Mouse (Mus musculus) lung, adult 2 months (tissue): Measurements from ENCODE around the gene Tnik. TPM values are rescaled to one million over a fixed set of nuclear protein-coding genes. Genes with fewer than 3 reads are reported as not detected.

Source experiments
- DNase-seq: peaks from one replicate; pipeline ENCODE4 v3.0.0; 2022
- H3K4me1 ChIP-seq: fragments of 200-500 bp; 2 replicates; pipeline ENCODE4 v1.6.1; 2011; ENCODE audit warnings: low read length; ENCODE audit not compliant: control insufficient read depth, insufficient read depth
- H3K4me3 ChIP-seq: fragments of 200-500 bp; replicated peaks from 2 replicates; pipeline ENCODE3; 2011; ENCODE audit warnings: low read depth, mild to moderate bottlenecking, control low read depth, low read length; ENCODE audit errors: extremely low read depth
- CTCF ChIP-seq: fragments of 200-500 bp; IDR thresholded peaks from 2 replicates; pipeline ENCODE4 v1.5.1; 2011; ENCODE audit warnings: mild to moderate bottlenecking, low read length, control low read depth; ENCODE audit not compliant: insufficient read depth
- POLR2A ChIP-seq: fragments of 200-500 bp; IDR thresholded peaks from 2 replicates; pipeline ENCODE4 v1.6.1; 2011; ENCODE audit warnings: low read depth, mild to moderate bottlenecking, control low read depth, low read length, borderline replicate concordance; ENCODE audit errors: extremely low read depth
- WGBS: fragments of 180-500 bp; shearing (Covaris S2); methylation state at CpG from one replicate; pipeline ENCODE4 v1.1.7; 2018; 5-methylcytosine and 5-hydroxymethylcytosine counted together
- polyA plus RNA-seq: library from polyadenylated mRNA; depleted of rRNA; stranded (reverse); fragments of >200 nt; gene quantifications from 2 replicates; pipeline ENCODE4 v1.2.3, GENCODE M21; 2012

Gene Tnik
- polyA plus RNA-seq, 1 experiment: 11.8 TPM

DNA sequence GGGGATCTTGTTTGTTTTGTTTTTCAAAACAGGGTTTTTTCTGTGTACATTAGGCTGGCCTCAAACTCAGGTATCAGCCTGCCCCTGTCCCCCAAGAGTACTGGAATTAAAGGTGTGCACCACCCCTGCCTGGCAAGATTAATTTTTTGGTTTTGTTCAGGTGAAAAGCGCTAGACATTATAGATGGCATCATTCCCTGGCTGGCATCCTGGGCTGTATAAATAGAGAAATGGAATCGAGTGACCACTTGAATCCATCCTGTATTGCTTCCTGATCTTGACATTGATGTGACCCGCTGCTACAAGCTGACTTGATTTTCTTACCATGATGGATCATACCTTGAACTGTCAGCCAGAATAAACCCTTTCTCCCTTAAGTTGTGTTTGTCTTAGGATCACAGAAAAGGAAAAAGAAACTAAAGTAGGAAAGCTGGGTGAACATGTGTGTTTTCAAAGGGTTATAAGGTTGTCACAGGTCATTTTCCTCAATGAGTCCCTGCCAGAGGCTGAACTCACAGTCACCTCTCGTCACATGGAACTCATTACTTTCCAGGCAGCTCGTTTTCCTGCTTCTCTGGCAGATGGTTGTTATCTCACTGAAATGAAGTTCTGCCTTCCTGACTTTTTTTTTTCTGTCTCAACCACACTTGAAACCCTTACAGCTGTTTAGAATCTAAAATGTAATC is 100.6 kb downstream of the Tnik start:
- no peak for DNase-seq
- 55% methylated on average over 5 of the region's 5 CpGs for WGBS
- TF ChIP-seq POLR2A (no peak), CTCF (no peak)
- H3K4me3 ChIP-seq: no peak overlapping the region
- peaks cover 10% of the 10 kb centered on the region for H3K4me1 ChIP-seq

DNA sequence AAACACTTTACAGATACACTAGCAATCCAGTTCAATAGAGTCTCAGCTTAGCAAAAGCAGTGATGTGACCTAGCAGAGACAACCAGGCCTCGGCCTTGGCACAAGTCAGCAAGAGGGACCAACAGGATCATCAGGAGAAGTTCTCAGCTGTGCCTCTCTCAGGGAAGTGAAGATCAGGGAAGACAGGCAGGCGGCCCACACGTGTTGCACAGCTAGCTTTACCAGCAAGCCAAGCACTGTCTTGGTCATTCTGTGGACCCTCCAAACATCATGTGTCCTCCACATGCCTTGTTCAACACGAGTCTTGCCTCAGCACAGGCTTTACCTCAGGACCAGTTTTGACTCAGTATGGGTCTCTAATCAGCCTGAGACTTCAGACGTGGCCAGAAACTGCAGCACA is 105.7 kb downstream of the Tnik start:
- Histone ChIP-seq H3K4me3 (no peak overlapping the region), H3K4me1 (peaks cover 6% of the 10 kb centered on the region)
- TF ChIP-seq POLR2A (no peak), CTCF (no peak)
- DNase-seq: no peak
- 72% methylated on average over 5 of the region's 5 CpGs for WGBS

DNA sequence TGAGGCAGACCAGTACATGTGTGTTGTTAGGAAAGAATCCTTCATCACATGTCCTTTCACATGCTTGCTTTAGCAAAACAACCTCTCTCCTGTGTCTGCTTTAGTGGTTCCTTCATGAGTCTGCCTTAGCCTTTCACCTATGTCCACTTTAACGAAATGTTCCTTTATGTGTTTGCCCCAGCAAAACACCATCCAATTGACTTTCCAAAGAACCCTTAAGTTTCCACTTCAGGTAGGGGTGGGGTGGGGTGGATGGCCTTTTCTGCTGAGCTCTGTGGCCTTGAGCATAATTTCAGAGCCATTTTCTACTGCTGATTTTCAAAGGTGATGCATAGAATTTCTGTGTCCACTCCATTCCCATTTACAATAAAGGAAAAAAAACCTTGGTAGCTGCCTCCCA is 106.3 kb downstream of the Tnik start:
- no peak for TF ChIP-seq CTCF
- no peak for TF ChIP-seq POLR2A
- 72% methylated on average over 1 of the region's 1 CpGs for WGBS
- Histone ChIP-seq H3K4me3 (no peak overlapping the region), H3K4me1 (peaks cover 7% of the 10 kb centered on the region)
- no peak for DNase-seq

DNA sequence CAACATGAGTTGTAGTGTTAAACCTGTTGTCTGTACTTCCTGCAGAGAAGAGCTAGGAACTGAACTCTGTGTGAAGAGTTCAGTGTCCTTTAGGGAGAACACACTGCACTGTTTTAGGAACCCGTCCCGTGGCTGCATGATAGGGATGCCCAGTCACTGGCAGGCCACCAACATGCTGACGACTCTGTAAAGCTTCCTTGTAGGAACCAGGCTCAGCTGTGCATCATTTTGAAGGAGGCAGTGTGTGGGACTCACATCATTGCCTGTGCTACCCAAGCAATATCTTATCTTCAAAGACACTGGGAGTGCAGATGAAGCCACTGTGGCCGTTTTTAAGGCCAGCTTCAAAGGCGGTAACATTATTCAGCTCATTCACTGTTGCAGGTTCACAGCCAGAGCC is 106.7 kb downstream of the Tnik start:
- TF ChIP-seq POLR2A (no peak), CTCF (no peak)
- Histone ChIP-seq H3K4me3 (no peak overlapping the region), H3K4me1 (peaks cover 7% of the 10 kb centered on the region)
- WGBS: 56% methylated on average over 5 of the region's 5 CpGs
- no peak for DNase-seq

DNA sequence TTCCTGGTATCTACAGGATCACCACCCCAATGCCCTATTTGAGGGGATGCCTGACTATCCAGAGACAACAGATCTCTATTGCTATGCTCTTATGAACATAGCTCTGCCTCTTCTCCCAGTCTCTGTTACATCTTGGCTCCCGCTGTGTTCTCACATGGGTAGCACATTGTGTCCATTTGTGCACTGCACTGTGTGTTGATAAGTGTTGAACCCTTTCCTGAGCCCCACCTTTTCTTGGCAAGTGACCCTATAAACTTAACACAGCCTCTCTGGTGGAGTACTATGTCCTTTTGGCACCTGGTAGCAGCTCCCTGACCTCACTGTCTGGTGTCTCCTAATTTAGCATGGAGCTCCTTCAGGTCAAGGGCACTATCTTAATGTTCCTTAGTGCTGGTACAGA is 108.6 kb downstream of the Tnik start:
- H3K4me3 ChIP-seq: no peak overlapping the region
- TF ChIP-seq POLR2A (no peak), CTCF (no peak)
- WGBS: 56% methylated on average over 1 of the region's 1 CpGs
- DNase-seq: no peak
- H3K4me1 ChIP-seq: peaks cover 13% of the 10 kb centered on the region

DNA sequence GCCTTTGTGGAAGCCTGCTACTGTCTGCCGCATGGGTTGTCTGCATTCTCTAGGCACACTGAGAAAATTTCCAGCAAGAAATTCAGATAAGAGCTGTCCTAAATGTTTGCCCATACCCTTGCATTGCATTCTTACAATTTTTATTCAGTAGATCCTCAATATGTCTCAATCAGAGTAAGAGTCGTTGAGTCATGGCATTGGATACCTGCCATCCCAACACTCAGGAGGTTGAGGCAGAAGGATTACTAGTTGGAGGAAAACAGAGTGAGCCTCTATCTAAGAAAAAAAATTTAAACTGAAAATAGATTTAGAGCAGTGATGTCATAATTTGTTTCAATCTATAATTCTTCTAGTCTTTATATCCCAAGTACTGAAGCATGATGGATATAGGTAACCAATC is 109.4 kb downstream of the Tnik start:
- WGBS: 69% methylated on average over 2 of the region's 2 CpGs
- H3K4me1 ChIP-seq: peaks cover 13% of the 10 kb centered on the region
- no peak overlapping the region for H3K4me3 ChIP-seq
- DNase-seq: no peak
- TF ChIP-seq CTCF: no peak

DNA sequence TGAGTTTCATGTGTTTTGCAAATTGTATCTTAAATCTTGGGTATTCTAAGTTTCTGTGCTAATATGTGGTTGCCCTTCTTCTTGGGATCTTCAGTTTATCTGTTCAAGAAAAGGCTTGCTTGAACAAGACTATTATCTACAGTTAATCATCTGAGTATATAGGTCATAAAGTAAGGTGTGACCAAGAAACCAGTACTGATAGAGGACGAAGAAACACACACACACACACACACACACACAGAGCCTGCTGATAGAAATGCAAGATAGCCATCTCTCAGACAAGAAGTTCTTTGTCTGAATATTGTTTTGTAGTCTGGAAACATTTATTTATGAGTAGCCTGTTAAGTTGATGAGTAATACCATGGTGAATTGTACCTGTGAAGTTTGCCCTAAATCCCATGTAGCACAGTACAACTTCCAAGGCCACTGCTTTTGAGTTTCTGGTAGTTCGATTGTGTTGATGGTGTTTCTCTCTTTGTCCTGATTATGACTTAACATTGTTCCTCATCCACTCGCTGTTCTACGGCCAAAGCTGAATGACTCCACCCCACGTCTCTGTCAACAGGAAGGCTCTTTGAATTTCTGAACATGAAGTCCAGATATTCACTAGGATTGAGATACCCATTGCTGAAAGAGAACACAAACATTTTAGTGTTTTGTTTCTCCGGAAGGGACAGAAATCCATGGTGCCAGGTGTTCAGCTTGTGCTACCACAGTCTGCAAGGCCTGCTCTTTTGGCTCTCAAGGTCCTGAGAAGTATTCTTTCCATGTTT is 111.9 kb downstream of the Tnik start:
- H3K4me3 ChIP-seq: no peak overlapping the region
- no peak for DNase-seq
- TF ChIP-seq CTCF (no peak), POLR2A (no peak)
- peaks cover 11% of the 10 kb centered on the region for H3K4me1 ChIP-seq
- WGBS: 56% methylated on average over 6 of the region's 6 CpGs

DNA sequence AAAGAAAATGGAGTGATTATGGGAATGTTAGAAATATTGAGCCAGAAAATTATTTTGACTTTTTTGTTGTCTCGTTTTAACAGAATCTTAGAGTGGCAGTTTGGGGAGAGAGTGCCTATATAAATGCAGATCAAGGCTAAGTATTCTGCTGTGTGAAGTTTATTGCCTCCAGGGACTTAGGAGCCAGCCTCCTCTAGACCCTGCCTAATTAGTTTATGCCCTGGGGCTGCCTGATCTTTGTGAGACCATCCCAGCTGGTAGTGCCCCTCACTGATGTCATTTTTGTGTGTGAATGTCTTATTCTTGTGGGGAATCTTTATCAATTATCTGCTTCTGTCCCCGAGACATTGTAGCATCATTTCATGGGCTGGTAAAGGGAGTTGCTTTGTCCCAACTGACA is 117.2 kb downstream of the Tnik start:
- Histone ChIP-seq H3K4me1 (peaks cover 1% of the 10 kb centered on the region; the same call in 1 of the 2 replicates), H3K4me3 (no peak overlapping the region)
- TF ChIP-seq CTCF: no peak
- no peak for TF ChIP-seq POLR2A
- 71% methylated on average over 2 of the region's 2 CpGs for WGBS
- no peak for DNase-seq

DNA sequence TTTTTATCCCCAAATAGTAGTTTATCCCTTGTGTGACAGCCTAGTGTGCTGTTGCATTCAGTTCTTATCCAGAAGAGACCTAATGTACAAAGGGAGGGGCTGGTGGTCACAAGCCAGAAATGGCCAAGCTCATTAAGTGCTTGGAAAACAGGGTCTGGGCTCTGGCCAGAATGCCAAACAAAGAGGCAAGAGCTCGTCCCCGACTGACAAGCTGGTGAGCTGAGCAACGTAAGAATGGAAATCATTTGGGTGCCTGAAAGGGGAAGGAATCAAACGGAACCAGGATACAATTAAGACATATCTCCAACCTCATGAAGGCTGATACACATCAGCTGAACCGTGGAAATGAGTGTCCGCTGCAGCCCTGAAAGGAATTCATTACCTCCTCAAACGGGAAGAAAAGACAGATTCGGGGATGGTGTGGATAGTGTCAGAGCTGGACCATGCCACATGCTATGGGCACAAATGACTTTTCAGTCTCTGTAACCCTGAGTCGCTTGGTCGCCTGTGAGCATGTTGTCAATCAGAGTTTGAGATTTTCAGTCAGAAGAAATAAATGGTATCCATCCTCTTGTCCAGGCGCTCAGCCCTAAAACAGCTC is 120.6 kb downstream of the Tnik start:
- TF ChIP-seq CTCF: no peak
- TF ChIP-seq POLR2A: no peak
- 59% methylated on average over 11 of the region's 11 CpGs for WGBS
- no peak overlapping the region for H3K4me3 ChIP-seq
- no peaks in the 10 kb centered on the region for H3K4me1 ChIP-seq
- no peak for DNase-seq
